Mouse (Mus musculus) frontal cortex, postnatal 36 days (tissue): ENCODE measurements around the gene F2rl3.

Source experiments
- DNase-seq, 2 experiments: peaks; one replicate each; pipeline ENCODE4 v3.0.0; 2022; ENCODE audit warnings: low spot score in 2 of 2

Gene F2rl3

DNA sequence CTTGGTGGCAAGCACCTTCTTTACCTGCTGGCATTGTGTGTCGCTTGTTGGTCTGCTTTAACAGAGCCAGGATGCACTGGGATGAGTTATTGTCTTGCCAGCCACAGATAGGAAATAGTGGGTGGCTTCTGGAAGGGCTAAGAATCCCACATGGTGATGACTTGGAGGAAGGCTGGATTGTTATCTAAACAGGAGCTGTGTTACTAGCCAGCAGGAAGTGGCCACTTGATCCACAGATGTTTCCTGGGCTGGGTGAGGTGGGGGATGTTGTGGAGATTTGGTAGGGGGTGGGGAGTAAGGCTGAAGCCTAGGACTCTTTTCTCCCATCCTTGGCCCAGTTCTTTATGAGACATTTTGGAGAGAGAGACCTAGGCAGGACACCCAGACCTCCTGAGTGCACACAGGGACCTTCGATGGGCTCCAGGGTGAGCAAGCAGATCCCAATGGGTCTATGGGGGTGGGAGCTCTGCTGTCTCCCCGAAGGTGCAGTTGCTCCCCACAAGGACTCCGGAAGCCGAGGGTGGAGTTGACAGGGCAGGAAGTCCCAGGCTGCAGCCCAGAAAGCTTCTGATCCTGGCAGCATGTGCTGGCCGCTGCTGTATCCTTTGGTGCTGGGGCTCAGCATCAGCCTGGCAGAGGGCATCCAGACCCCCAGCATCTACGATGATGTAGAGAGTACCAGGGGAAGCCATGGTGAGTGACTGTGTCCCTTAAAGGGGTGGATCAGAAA lies at the start of gene F2rl3:
F2rl3 (plus strand) TSS at position 559 of the 730 bp plus-strand sequence.
- no peak for DNase-seq

DNA sequence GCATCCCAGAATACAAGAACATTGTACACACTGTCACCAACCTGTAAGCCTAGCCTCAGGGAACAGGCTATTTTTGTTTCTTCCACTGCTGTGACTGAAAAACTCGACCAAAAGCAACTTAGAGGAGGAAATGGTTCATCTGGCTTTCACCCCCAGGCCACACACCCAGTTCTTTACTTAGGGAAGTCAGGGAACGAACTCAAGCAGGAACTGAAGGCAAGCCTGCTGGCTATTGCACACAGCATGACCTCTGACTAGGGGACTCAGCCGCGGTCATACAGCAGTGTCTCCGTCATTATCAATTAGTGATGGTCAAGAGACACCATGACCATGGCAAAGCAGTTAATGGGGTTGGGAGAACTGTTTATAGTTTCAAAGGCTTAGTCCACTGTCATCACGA lies 49.1 kb upstream of the F2rl3 start:
- no peak for DNase-seq

DNA sequence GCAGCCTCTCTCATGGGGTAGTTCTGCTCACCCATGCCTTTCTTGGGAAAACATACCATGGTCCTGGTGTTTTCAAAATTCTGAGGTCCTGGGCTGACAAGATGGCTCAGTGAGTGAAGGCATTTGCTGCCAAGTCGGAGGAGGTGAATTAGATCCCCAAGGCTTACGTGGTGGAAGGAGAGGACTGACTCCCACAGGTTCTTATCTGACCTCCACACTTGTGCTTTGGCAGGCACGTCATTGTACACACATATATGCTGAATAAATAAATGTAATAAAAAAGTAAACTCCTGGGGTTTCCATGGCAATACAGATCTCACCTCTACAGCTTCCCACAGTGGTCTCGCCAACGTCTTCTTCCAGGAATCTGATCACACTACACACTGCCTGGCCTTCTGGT lies 45.1 kb upstream of the F2rl3 start:
- DNase-seq = no peak

GRCm38 (mm10) chr8:72720541-72720940 lies 41.1 kb upstream of the F2rl3 start:
- no peak for DNase-seq

DNA sequence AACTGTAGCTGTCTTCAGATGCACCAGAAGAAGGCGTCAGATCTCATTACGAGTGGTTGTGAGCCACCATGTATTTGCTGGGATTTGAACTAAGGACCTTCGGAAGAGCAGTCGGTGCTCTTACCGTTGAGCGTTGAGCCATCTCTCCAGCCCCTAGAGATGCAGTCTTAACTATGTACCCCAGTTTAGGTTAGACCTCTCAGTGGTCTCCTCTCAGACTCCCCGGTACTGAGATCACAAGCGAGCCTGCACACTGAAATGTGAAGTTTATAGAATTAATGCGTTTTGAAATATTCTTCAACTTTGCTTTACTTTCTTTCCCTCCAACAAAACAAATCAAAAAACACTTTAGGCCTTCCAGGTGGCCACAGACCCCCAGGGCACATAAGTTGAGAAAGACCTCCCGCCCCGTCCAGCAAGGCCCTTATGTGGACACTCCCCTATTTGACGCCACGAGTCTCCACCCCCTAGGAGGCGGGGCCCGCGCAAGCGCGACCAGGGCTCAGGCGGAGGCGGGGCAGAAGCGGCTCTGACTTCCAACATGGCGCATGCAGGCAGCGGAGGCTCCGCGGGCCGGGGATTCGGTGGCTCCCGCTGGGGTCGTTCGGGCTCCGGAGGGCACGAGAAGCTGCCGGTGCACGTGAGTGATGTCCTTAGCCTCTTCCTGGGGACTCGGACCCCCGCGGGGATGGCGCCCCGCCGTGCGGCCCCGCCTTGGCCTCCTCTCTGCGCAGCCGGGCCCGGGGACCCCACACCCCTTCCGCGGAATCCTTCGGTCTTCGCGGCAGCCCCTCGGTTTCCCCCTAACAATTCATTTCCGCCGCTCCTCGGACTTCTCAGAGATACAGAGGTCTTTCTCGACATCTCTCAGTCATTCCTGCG lies 38.7 kb upstream of the F2rl3 start, which contains the start of gene Sin3b:
Sin3b (plus strand) TSS at position 517 of the 882 bp plus-strand sequence.
- peak; percentile 89 to 93 for DNase-seq

GRCm38 (mm10) chr8:72723651-72724001 lies 38.1 kb upstream of the F2rl3 start:
- DNase-seq = no peak

DNA sequence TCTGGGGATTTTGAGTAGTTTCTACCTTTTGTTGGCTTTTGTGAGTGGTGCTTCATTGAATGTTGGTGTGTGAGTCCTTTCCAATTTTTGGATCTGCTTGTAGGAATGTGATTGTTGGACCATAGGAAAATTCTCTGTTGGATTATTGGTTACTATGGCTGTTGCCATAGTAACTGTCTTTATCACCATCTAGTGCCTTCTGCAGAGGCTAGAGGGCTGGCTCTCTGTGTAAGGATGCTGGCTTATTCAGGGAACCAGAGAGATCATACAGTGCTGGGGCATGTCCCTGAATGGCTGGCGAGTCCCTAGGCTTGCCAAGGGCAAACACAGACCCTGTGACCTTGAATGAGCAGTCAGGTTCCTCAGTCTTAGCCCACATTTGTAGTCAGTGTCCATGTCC lies 33.0 kb upstream of the F2rl3 start:
- no peak for DNase-seq

GRCm38 (mm10) chr8:72735001-72735400 lies 26.7 kb upstream of the F2rl3 start:
- no peak for DNase-seq

DNA sequence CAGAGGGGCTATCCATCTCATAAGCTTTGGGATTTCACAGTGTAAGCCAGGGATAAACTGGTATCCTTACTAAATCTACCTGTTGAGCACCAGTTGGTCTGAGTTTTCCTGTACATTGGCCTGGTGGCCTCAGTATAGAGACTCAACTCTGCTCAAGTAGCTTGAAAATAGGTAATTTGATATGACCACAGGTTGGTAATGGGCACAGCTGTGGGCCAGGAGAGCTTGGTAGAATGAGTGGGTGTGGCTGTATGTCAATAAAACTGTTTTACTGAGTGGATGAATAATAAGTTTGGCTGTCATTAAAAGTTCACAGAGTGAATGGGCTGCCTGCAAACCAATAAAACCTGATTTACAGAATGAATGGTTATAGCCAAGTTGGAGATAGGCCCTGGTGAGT lies 24.8 kb upstream of the F2rl3 start:
- no peak for DNase-seq

DNA sequence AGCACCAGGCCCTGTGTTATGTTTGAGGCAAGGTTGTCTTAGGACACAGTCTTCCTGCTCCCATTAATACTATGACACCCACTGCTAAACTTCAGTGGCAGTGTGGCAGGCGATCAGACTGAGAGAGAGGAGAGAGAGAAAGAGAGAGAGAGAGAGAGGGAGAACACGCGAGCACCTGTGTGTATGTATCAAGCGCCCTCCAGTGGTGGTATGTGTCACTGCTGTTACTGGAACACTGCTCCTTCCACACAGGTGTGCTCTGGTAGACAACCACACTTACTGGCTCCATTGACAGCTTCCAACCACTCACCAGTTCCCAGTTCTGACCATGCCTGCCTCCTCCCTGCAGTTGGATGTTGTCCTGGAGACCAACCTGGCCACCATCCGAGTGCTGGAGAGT lies 15.6 kb upstream of the F2rl3 start:
- peak; percentile 32 to 61 for DNase-seq

GRCm38 (mm10) chr8:72749846-72750245 lies 11.8 kb upstream of the F2rl3 start:
- DNase-seq = no peak

DNA sequence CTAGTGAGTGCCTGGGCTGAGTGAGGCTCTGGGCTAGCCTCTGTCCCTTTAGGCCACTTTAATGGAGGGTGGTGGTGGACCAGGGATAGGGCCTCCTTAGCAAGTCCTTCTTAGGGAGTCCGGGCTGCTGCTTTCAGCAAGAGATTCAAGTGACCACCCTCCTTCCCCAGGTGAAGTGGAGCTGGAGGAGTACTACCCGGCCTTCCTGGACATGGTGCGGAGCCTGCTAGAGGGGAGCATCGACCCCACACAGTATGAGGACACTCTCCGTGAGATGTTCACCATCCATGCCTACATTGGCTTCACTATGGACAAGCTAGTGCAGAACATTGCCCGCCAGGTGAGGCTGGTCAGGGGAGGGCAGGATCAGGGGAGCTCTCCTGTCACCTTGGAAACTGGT lies 11.4 kb upstream of the F2rl3 start:
- DNase-seq = no peak

- DNase-seq = no peak
Measured at GRCm38 (mm10) chr8:72751126-72751525, 10.6 kb upstream of the F2rl3 start.

- no peak for DNase-seq
Measured at GRCm38 (mm10) chr8:72752289-72752688, 9.4 kb upstream of the F2rl3 start.

- DNase-seq = no peak
Measured at GRCm38 (mm10) chr8:72753165-72753564, 8.5 kb upstream of the F2rl3 start.

- no peak for DNase-seq
Measured at GRCm38 (mm10) chr8:72753781-72754180, 7.9 kb upstream of the F2rl3 start.

GRCm38 (mm10) chr8:72756031-72756430 lies 5.6 kb upstream of the F2rl3 start:
- DNase-seq = no peak

DNA sequence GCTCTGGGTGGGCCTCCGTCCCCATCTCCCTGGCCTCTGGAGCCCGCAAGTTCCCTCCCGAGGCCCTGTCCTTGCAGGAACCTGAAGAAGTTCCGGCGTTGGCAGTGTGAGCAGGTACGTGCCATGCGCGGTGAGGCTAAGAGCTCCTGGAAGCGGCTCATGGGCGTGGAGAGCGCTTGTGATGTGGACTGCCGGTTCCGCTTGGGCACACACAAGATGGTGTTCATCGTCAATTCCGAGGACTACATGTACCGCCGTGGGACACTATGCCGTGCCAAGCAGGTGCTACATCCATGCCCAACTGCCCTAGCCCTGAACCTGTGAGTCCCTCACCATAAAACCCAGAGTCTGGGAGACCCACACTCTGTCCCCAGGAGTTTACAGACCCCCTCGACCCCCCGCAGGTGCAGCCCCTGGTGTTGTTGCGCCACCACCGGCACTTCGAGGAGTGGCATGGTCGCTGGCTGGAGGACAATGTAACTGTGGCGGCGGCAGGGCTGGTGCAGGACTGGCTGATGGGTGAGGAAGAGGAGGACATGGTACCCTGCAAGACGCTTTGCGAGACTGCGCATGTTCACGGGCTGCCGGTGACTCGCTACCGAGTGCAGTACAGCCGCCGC lies 4.8 kb upstream of the F2rl3 start:
- DNase-seq = no peak

DNA sequence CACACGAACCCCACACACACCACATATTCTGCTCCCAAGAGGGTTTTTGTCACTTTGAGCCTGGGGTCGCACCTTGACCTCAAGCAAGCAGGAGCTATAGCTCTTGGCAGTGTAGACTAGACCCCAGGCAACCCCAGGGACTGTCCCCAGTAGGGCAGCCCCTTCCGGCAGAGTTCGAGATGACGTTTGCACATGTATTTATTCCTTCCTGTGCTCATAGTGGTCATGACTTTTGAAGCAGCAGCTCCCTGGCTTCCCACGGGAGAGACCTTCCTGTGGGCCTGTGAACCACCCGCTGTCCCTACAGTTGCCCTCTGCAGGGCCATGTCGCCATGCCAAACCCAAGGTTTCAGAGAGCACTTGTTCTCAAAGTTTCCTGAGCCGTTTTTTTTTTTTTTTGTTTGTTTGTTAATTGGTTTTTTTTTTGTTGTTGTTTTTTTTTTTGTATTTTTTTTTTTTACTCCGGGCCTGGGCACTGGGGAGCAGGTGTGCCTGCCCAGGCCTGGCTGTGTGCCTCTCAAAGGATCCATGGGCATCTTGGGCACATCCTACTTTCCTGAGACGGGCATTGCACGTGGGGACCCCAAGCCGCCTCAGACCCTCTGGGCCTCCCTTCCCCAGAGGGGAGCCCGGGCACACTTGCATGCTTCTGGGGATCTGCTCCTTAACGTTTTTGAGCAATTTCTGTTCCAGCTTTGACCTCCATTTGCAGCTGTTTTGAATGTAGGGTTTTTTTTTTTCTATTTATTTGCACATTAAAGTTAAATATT lies 4.1 kb upstream of the F2rl3 start:
- DNase-seq = no peak

DNA sequence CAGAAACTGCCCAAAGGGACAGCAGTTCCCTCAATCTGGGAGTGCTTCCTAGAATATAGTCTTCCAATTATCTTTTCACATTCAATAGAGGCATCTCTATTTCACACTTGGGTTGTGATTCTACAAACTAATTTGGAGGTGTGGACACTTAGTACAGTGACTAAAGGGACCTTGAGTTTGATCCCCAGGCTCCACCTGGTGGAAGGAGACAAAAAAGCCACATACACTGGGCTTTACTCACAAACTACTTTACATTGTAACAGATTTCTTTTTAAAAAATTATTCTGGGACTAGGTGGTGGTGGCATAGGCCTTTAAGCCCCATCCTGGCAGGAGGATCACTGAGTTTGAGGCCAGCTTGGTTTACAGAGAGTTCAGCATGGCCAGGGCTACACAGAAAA lies 3.4 kb upstream of the F2rl3 start:
- DNase-seq = no peak

DNA sequence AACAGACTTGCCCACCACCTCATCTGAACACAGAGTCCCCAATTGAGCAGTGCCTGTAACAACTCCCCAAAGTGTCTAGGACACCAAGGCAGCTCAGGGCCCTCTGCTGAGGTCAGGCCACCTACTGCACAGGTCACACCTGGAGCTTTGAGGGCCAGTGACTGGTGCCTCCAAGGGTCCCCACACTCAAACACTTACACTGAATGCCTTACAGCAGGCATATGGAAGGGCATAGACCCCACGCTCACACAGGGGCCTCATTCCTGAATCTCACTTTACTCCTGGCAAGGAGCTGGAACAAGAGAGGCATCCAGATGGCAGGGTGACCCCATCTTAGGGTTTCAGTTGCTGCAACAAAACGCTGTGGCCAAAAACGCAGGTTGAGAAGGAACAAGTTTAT lies 1.5 kb upstream of the F2rl3 start:
- DNase-seq = no peak

- DNase-seq = no peak
Measured at GRCm38 (mm10) chr8:72762306-72762705, 626 bp downstream of the F2rl3 start.
